Mouse (Mus musculus) right cerebral cortex, postnatal 4 days (tissue): ENCODE results near the gene Rhbdf1.
A peak's percentile ranks its signal among the peaks of the same experiment; 100 is the strongest.
"Not testable (repeated sequence)": the region's sequence is repeated elsewhere in the genome, so short reads cannot be mapped to it uniquely, and the experiment has no call there.

Source experiments
- DNase-seq: peaks from one replicate; pipeline ENCODE4 v3.0.0-alpha.2; 2022

The Rhbdf1 gene

GRCm38 (mm10) chr11:32220607-32221224 is 1.4 kb downstream of the Rhbdf1 start:
- DNase-seq, result no peak

- no peak for DNase-seq
Observed at GRCm38 (mm10) chr11:32219287-32219686, 2.8 kb downstream of the Rhbdf1 start.

GRCm38 (mm10) chr11:32218501-32219050 is 3.5 kb downstream of the Rhbdf1 start:
- DNase-seq, result no peak

- peak; percentile 79 for DNase-seq
Observed at GRCm38 (mm10) chr11:32216851-32217250, 5.2 kb downstream of the Rhbdf1 start.

- no peak for DNase-seq
Observed at GRCm38 (mm10) chr11:32215372-32216162, 6.5 kb downstream of the Rhbdf1 start.

- no peak for DNase-seq
Observed at GRCm38 (mm10) chr11:32210623-32211022, 11.5 kb downstream of the Rhbdf1 start.

GRCm38 (mm10) chr11:32205058-32205873 is 16.8 kb downstream of the Rhbdf1 start, which contains the start of gene Snrnp25:
Gene Snrnp25 (plus strand): TSS chr11:32205415.
- DNase-seq, result peak; percentile 94

GRCm38 (mm10) chr11:32201922-32202685 is 20.0 kb downstream of the Rhbdf1 start:
- DNase-seq, result no peak

GRCm38 (mm10) chr11:32200992-32201391 is 21.1 kb downstream of the Rhbdf1 start:
- DNase-seq, result not testable (repeated sequence)

- DNase-seq, result no peak
Observed at GRCm38 (mm10) chr11:32200075-32200601, 22.0 kb downstream of the Rhbdf1 start, which contains the start of gene Il9r. Gene Il9r (minus strand): TSS chr11:32200279.

GRCm38 (mm10) chr11:32199230-32199629 is 22.9 kb downstream of the Rhbdf1 start:
- no peak for DNase-seq

GRCm38 (mm10) chr11:32198256-32198955 is 23.7 kb downstream of the Rhbdf1 start:
- DNase-seq, result no peak

- DNase-seq, result no peak
Observed at GRCm38 (mm10) chr11:32197766-32198165, 24.3 kb downstream of the Rhbdf1 start.

GRCm38 (mm10) chr11:32196727-32197126 is 25.4 kb downstream of the Rhbdf1 start:
- DNase-seq, result no peak

GRCm38 (mm10) chr11:32195867-32196540 is 26.1 kb downstream of the Rhbdf1 start:
- DNase-seq, result no peak

GRCm38 (mm10) chr11:32194626-32195025 is 27.5 kb downstream of the Rhbdf1 start:
- no peak for DNase-seq

- no peak for DNase-seq
Observed at GRCm38 (mm10) chr11:32194086-32194485, 28.0 kb downstream of the Rhbdf1 start.

- no peak for DNase-seq
Observed at GRCm38 (mm10) chr11:32193156-32193555, 28.9 kb downstream of the Rhbdf1 start.

- no peak for DNase-seq
Observed at GRCm38 (mm10) chr11:32190603-32191110, 31.4 kb downstream of the Rhbdf1 start.

GRCm38 (mm10) chr11:32190119-32190518 is 32.0 kb downstream of the Rhbdf1 start:
- DNase-seq, result no peak
